Mouse (Mus musculus) liver, adult 2 months (tissue): ENCODE results near the gene Rcor3.

ENCODE experiments used
- CTCF ChIP-seq: fragments of 200-500 bp; IDR thresholded peaks from 2 replicates; pipeline ENCODE4 v1.5.1; 2011; ENCODE audit warnings: low read depth, low read length, control low read depth
- POLR2A ChIP-seq: fragments of 200-500 bp; IDR thresholded peaks from 2 replicates; pipeline ENCODE4 v1.6.1; 2011; ENCODE audit warnings: low read length, control low read depth; ENCODE audit not compliant: insufficient read depth; ENCODE audit errors: extremely low read depth

- TF ChIP-seq POLR2A (no peak), CTCF (no peak)
Measured at GRCm38 (mm10) chr1:192104021-192104420, 33.8 kb downstream of the Rcor3 start.
